ENCODE assay signal across 18 mouse cellular contexts in the genomic region with DNA sequence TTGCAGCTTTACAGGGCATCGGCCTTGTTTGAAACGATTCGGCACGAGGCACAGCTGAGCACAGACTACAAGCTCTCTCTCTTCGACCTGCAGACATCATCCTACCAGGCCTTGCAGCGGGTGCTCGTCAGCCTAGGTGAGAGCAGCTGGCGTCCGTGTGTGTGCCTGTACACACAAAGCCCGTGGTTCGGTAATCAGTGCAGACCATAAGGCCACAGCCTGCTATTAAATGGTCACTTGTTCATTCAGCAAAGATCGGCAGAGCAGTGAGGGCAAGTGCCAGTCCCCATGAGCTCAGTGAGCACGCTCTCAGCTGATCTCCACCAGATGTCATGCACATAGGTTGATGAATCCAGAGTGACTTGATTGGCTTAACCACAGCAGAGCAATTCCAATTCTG.
DNase-seq lines count a peak whose midpoint lies in the region; ATAC-seq and TF ChIP-seq lines count a peak whose summit lies in the region.
"Had no signal": no experiment of that assay in that cellular context is flagged by ENCODE, and none has a peak within 500 bp of the region (broad histone marks: within the 10 kb centered on the region; RNA-seq: fewer than 3 reads in every experiment).

No protein-coding gene starts in this region.

- peaks cover 18% of the 10 kb centered on the region for H3K27me3 ChIP-seq in midbrain, embryonic 10.5 days (ENCODE audit: low read depth, poor library complexity, severe bottlenecking)
- no peaks in the 10 kb centered on the region for H3K27me3 ChIP-seq in midbrain, postnatal 0 days (ENCODE audit: insufficient read depth, low read length)
- H3K27me3 ChIP-seq in hindbrain, postnatal 0 days (ENCODE audit: insufficient read depth, low read length) = no peaks in the 10 kb centered on the region
- H3K27me3 ChIP-seq: kidney, embryonic 15.5 days had no signal

- 83% methylated on average over 13 of the region's 13 CpGs for WGBS in midbrain, embryonic 10.5 days
- WGBS in midbrain, postnatal 0 days = 61% methylated on average over 13 of the region's 13 CpGs
- WGBS in hindbrain, postnatal 0 days = 50% methylated on average over 13 of the region's 13 CpGs

- H3K4me2 ChIP-seq in midbrain, postnatal 0 days (ENCODE audit: low read depth, low read length, poor library complexity, severe bottlenecking) = no peak overlapping the region
- H3K4me2 ChIP-seq in hindbrain, postnatal 0 days (ENCODE audit: low read depth, low read length) = no peak overlapping the region
- H3K4me2 ChIP-seq: kidney, embryonic 15.5 days; liver, embryonic 12.5 days; lung, embryonic 14.5 days had no signal

- H3K9me3 ChIP-seq in midbrain, embryonic 10.5 days (replicated peaks) = no peaks in the 10 kb centered on the region
- H3K9me3 ChIP-seq in midbrain, postnatal 0 days (ENCODE audit: low read length) = no peaks in the 10 kb centered on the region
- H3K9me3 ChIP-seq in hindbrain, postnatal 0 days (ENCODE audit: low read length) = no peaks in the 10 kb centered on the region
- H3K9me3 ChIP-seq: heart, embryonic 10.5 days; kidney, embryonic 15.5 days; liver, embryonic 12.5 days had no signal

- H3K4me1 ChIP-seq in midbrain, embryonic 10.5 days = peaks cover 82% of the 10 kb centered on the region
- peaks cover 14% of the 10 kb centered on the region; the same call in 1 of the 2 replicates for H3K4me1 ChIP-seq in midbrain, postnatal 0 days (ENCODE audit: insufficient read depth, low read length)
- H3K4me1 ChIP-seq in hindbrain, postnatal 0 days (ENCODE audit: insufficient read depth, low read length) = peaks cover 24% of the 10 kb centered on the region

- no peak overlapping the region for H3K4me3 ChIP-seq in midbrain, embryonic 10.5 days
- no peak overlapping the region for H3K4me3 ChIP-seq in midbrain, postnatal 0 days (ENCODE audit: low read depth, low read length)
- H3K4me3 ChIP-seq in hindbrain, postnatal 0 days (ENCODE audit: low read length) = no peak overlapping the region
- H3K4me3 ChIP-seq: heart, embryonic 10.5 days; kidney, embryonic 15.5 days; liver, embryonic 12.5 days had no signal

- H3K36me3 ChIP-seq in midbrain, embryonic 10.5 days = peaks cover 26% of the 10 kb centered on the region
- peaks cover 32% of the 10 kb centered on the region for H3K36me3 ChIP-seq in midbrain, postnatal 0 days (ENCODE audit: insufficient read depth, low read length)
- H3K36me3 ChIP-seq in hindbrain, postnatal 0 days (ENCODE audit: insufficient read depth, low read length) = peaks cover 6% of the 10 kb centered on the region
- H3K36me3 ChIP-seq: liver, embryonic 12.5 days had no signal

- H3K9ac ChIP-seq in midbrain, postnatal 0 days (replicated peaks; ENCODE audit: low read length, poor library complexity, severe bottlenecking) = no peak overlapping the region
- H3K9ac ChIP-seq in hindbrain, postnatal 0 days (replicated peaks; ENCODE audit: low read length) = no peak overlapping the region
- H3K9ac ChIP-seq: kidney, embryonic 15.5 days; liver, embryonic 12.5 days; lung, embryonic 14.5 days had no signal

- DNase-seq in midbrain, embryonic 10.5 days (ENCODE audit: low spot score) = no peak
- no peak for DNase-seq in midbrain, postnatal 0 days (ENCODE audit: low spot score)
- DNase-seq in forelimb bud, embryonic 11.5 days (ENCODE audit: low read depth, low spot score) = peak; percentile 48
- no peak for DNase-seq in hindbrain, postnatal 0 days (ENCODE audit: low spot score)
- DNase-seq in retina, postnatal 1 day = peak; percentile 60
- no peak for DNase-seq in heart, adult 8-10 months (ENCODE audit: low spot score)
- DNase-seq: adrenal gland, postnatal 36 days; cerebellum, adult 9-11 months; gastrocnemius, postnatal 36 days; heart, postnatal 14 days; left cerebral cortex, postnatal 4 days; lung, embryonic 14.5 days; spleen, adult 18-20 months; thymus, adult 18-20 months had no signal

- ATAC-seq in midbrain, postnatal 0 days (ENCODE audit: low FRiP score) = no peak
- 0 out of 2 replicates have a peak, but pooled peaks have one; percentile 13 for ATAC-seq in hindbrain, postnatal 0 days
- ATAC-seq in monocyte, adult 5-6 weeks (replicated peaks; ENCODE audit: insufficient number of reproducible peaks, low FRiP score, low TSS enrichment, poor library complexity, severe bottlenecking) = no peak
- ATAC-seq: liver, embryonic 12.5 days had no signal

- TF ChIP-seq CTCF in midbrain, postnatal 0 days (IDR thresholded peaks at IDR 0.05) = no peak
- no peak for TF ChIP-seq CTCF in hindbrain, postnatal 0 days (IDR thresholded peaks at IDR 0.05; ENCODE audit: low read depth)

- H3K27ac ChIP-seq in midbrain, embryonic 10.5 days (replicated peaks) = peak overlapping the region; percentile 9; the same call in 1 of the 2 replicates
- H3K27ac ChIP-seq in midbrain, postnatal 0 days (ENCODE audit: low read depth, low read length) = no peak overlapping the region
- H3K27ac ChIP-seq in hindbrain, postnatal 0 days = no peak overlapping the region
- H3K27ac ChIP-seq: heart, embryonic 10.5 days; kidney, embryonic 15.5 days; liver, embryonic 12.5 days had no signal

Comparison
In these comparisons a context has a peak if more than half of its experiments do, and no peak if none do; other contexts are left out.
1. DNase-seq: peak in forelimb bud, embryonic 11.5 days (single experiment) and retina, postnatal 1 day (single experiment); none in midbrain, embryonic 10.5 days (single experiment), midbrain, postnatal 0 days (single experiment), hindbrain, postnatal 0 days (single experiment) and heart, adult 8-10 months (single experiment).